Mouse (Mus musculus) heart, embryonic 11.5 days (tissue): ENCODE results near the gene Sema4g. TPM values are rescaled to one million over a fixed set of nuclear protein-coding genes. Genes with fewer than 3 reads are reported as not detected.
"Not testable (repeated sequence)": the region's sequence is repeated elsewhere in the genome, so short reads cannot be mapped to it uniquely, and the experiment has no call there.

Experiments used
- ATAC-seq: fragments of 200-750 bp; cut with Nextera tagmentation; replicated peaks from 2 replicates; pipeline ENCODE4 v1.8.0; 2017; ENCODE audit warnings: moderate library complexity; ENCODE audit not compliant: insufficient number of reproducible peaks, low FRiP score, low TSS enrichment
- H3K27ac ChIP-seq: fragments of 300-500 bp; sonication (generic); 2 replicates; pipeline ENCODE4 v1.5.1; 2014; ENCODE audit warnings: mild to moderate bottlenecking, low read depth, low read length
- H3K27me3 ChIP-seq: fragments of 300-500 bp; sonication (generic); 2 replicates; pipeline ENCODE4 v1.6.1; 2014; ENCODE audit warnings: mild to moderate bottlenecking, low read length, mixed read lengths; ENCODE audit not compliant: control insufficient read depth, insufficient read depth
- H3K36me3 ChIP-seq: fragments of 300-500 bp; sonication (generic); 2 replicates; pipeline ENCODE4 v1.6.1; 2014; ENCODE audit warnings: mild to moderate bottlenecking, low read length, moderate library complexity, mixed read lengths; ENCODE audit not compliant: control insufficient read depth, insufficient read depth
- H3K4me1 ChIP-seq: fragments of 300-500 bp; sonication (generic); 2 replicates; pipeline ENCODE4 v1.6.1; 2014; ENCODE audit warnings: low read length; ENCODE audit not compliant: control insufficient read depth, insufficient read depth
- H3K4me2 ChIP-seq: fragments of 300-500 bp; sonication (generic); 2 replicates; pipeline ENCODE4 v1.6.1; 2014; ENCODE audit warnings: mild to moderate bottlenecking, moderate library complexity
- H3K4me3 ChIP-seq: fragments of 300-500 bp; sonication (generic); 2 replicates; pipeline ENCODE4 v1.5.1; 2014; ENCODE audit warnings: low read depth, low read length
- H3K9ac ChIP-seq: fragments of 300-500 bp; sonication (generic); 2 replicates; pipeline ENCODE4 v1.6.1; 2014; ENCODE audit warnings: mild to moderate bottlenecking, low read depth, low read length, moderate library complexity
- H3K9me3 ChIP-seq: fragments of 300-500 bp; sonication (generic); replicated peaks from 2 replicates; pipeline ENCODE4 v1.6.1; 2016; ENCODE audit warnings: low read length; ENCODE audit not compliant: control insufficient read depth
- WGBS: fragments of 180-500 bp; shearing (Covaris S2); extraction: QIAGEN DNeasy Blood & Tissue Kit; methylation state at CpG from one replicate; pipeline ENCODE4 v1.1.7; 2014; ENCODE audit not compliant: insufficient replicate concordance; 5-methylcytosine and 5-hydroxymethylcytosine counted together
- polyA plus RNA-seq: library from polyadenylated mRNA; unstranded; fragments of >200 nt; fragmentation: Nextera tagmentation; extraction: Ambion mirVana; gene quantifications from 2 replicates; pipeline ENCODE4 v1.2.1, GENCODE M21; 2014

The Sema4g gene
- polyA plus RNA-seq, 1 experiment from 2014 or later, result 1.4 TPM

DNA sequence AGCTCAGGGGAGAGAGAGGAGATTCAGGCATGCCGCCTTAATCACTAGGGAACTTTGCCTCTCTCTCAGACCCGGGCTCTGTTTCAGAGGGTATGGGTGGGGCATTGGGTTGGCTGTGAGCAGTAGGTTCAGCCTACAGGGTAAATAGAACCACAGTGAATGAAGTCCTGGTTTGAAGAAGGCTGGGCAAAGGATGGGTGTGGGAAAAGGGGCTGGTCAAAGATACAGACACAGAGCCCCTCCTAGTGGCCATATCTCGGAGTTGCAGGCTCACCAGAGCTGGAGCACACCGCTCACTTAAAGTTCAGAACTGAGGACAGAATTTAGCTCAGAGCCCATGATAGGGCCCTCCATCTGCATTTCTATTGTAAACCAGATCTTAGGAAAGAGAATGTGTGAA is 42.9 kb downstream of the Sema4g start:
- H3K4me3 ChIP-seq, result no peak overlapping the region
- ATAC-seq, result no peak
- no peak overlapping the region for H3K9ac ChIP-seq
- H3K4me2 ChIP-seq, result no peak overlapping the region
- H3K27me3 ChIP-seq, result peaks cover 6% of the 10 kb centered on the region; the same call in 1 of the 2 replicates
- H3K36me3 ChIP-seq, result no peaks in the 10 kb centered on the region; the same call in 1 of the 2 replicates
- H3K4me1 ChIP-seq, result peaks cover 15% of the 10 kb centered on the region
- WGBS, result 17% methylated on average over 4 of the region's 4 CpGs
- no peak overlapping the region for H3K27ac ChIP-seq
- no peaks in the 10 kb centered on the region for H3K9me3 ChIP-seq

GRCm38 (mm10) chr19:45032570-45033332 is 43.9 kb downstream of the Sema4g start:
- ATAC-seq, result no peak
- Histone ChIP-seq H3K4me1 (peaks cover 15% of the 10 kb centered on the region), H3K36me3 (no peaks in the 10 kb centered on the region; the same call in 1 of the 2 replicates), H3K9me3 (no peaks in the 10 kb centered on the region), H3K4me2 (no peak overlapping the region), H3K4me3 (no peak overlapping the region), H3K27ac (no peak overlapping the region), H3K9ac (no peak overlapping the region), H3K27me3 (peaks cover 8% of the 10 kb centered on the region; the same call in 1 of the 2 replicates)
- WGBS, result 50% methylated on average over 17 of the region's 17 CpGs

GRCm38 (mm10) chr19:45036867-45037266 is 48.0 kb downstream of the Sema4g start:
- Histone ChIP-seq H3K9ac (no peak overlapping the region), H3K4me1 (peaks cover 6% of the 10 kb centered on the region), H3K27me3 (peaks cover 35% of the 10 kb centered on the region), H3K9me3 (no peaks in the 10 kb centered on the region), H3K4me3 (no peak overlapping the region), H3K27ac (no peak overlapping the region), H3K4me2 (no peak overlapping the region), H3K36me3 (no peaks in the 10 kb centered on the region)
- WGBS, result 31% methylated on average over 16 of the region's 16 CpGs
- 0 out of 2 replicates have a peak, but pooled peaks have one; percentile 8 for ATAC-seq

GRCm38 (mm10) chr19:45038198-45038597 is 49.3 kb downstream of the Sema4g start:
- 86% methylated on average over 7 of the region's 7 CpGs for WGBS
- peaks cover 39% of the 10 kb centered on the region for H3K27me3 ChIP-seq
- H3K4me1 ChIP-seq, result not testable (repeated sequence)

GRCm38 (mm10) chr19:45040214-45040613 is 51.3 kb downstream of the Sema4g start:
- WGBS, result 39% methylated on average over 13 of the region's 13 CpGs
- no peak overlapping the region for H3K27ac ChIP-seq
- H3K9me3 ChIP-seq, result no peaks in the 10 kb centered on the region
- no peaks in the 10 kb centered on the region for H3K4me1 ChIP-seq
- peaks cover 57% of the 10 kb centered on the region for H3K27me3 ChIP-seq
- no peak overlapping the region for H3K4me3 ChIP-seq
- ATAC-seq, result no peak
- no peak overlapping the region for H3K4me2 ChIP-seq
- H3K36me3 ChIP-seq, result no peaks in the 10 kb centered on the region
- H3K9ac ChIP-seq, result no peak overlapping the region

More at GRCm38 (mm10) chr19:45038198-45038597, 49.3 kb downstream of the Sema4g start:
- H3K9ac ChIP-seq, H3K4me2 ChIP-seq, H3K36me3 ChIP-seq, H3K4me3 ChIP-seq, ATAC-seq, H3K27ac ChIP-seq, H3K9me3 ChIP-seq: not testable (repeated sequence)

DNA sequence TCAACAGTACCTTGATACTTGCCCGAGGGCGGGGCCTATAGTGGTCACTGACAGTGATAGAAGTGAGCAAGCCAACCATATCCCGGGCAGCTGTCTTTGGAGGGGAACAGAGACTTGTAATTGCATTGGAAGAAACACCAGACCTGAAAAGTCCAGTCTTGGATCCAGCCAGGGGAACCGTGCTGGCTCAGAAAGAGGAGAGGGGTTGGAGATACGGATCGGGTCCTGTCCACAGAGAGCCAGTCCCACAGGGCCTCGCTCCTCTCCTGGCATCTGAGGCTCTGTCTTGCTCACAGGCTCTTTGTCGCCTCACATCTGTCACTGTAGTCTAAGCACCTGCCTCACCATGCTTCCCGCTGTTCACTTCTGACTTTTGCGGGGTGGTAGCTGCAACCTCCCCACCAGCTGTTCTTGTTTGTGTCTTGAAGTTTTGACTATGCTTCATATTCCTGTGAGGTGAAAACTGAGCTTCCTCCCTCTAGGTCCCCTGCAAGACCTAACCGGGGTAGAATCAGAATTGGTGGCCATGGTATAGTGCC is 55.6 kb downstream of the Sema4g start:
- H3K27ac ChIP-seq, result no peak overlapping the region
- no peak overlapping the region for H3K4me3 ChIP-seq
- ATAC-seq, result no peak
- WGBS, result 55% methylated on average over 11 of the region's 11 CpGs
- H3K4me2 ChIP-seq, result no peak overlapping the region
- H3K4me1 ChIP-seq, result peaks cover 14% of the 10 kb centered on the region
- peaks cover 57% of the 10 kb centered on the region for H3K27me3 ChIP-seq
- no peaks in the 10 kb centered on the region for H3K9me3 ChIP-seq
- no peaks in the 10 kb centered on the region for H3K36me3 ChIP-seq
- no peak overlapping the region for H3K9ac ChIP-seq

- no peaks in the 10 kb centered on the region for H3K36me3 ChIP-seq
- no peak overlapping the region for H3K27ac ChIP-seq
- peaks cover 49% of the 10 kb centered on the region for H3K27me3 ChIP-seq
- no peak overlapping the region for H3K4me3 ChIP-seq
- ATAC-seq, result no peak
- no peak overlapping the region for H3K9ac ChIP-seq
- H3K9me3 ChIP-seq, result no peaks in the 10 kb centered on the region
- H3K4me1 ChIP-seq, result peaks cover 14% of the 10 kb centered on the region
- WGBS, result 37% methylated on average over 15 of the region's 15 CpGs
- H3K4me2 ChIP-seq, result no peak overlapping the region
Measured at GRCm38 (mm10) chr19:45045236-45045635, 56.3 kb downstream of the Sema4g start.

DNA sequence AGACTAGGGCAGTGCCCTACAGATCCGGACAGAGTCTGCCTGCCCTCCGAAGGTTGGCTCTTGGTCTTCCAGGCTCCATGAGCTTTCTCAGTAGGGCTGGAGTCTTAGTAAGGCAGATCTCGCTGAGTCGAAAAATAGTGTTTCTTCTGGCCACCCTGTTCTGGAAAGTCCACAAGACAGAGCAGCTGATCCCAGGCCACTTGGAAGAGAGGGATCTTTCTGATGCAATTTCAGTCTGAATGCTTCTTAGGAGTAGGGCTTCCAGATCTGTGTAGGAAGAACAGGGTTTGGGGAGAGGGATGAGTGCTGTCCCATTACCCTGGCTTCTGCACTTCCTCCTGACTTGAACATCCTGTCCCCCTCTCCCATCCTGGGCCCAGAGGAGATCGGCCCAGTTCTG is 56.8 kb downstream of the Sema4g start, which contains the start of gene Pdzd7:
TSS of gene Pdzd7 (minus strand) at position 67 of the 400 bp plus-strand sequence.
- no peak for ATAC-seq
- H3K4me3 ChIP-seq, result peak within 1 kb of the TSS; percentile 57
- H3K4me1 ChIP-seq, result peaks cover 14% of the 10 kb centered on the region
- peak within 1 kb of the TSS; percentile 74; the same call in 1 of the 2 replicates for H3K9ac ChIP-seq
- WGBS, result 67% methylated on average over 5 of the region's 5 CpGs
- H3K4me2 ChIP-seq, result peak within 1 kb of the TSS; percentile 84
- H3K27ac ChIP-seq, result no peak within 1 kb of the TSS
- no peaks in the 10 kb centered on the region for H3K36me3 ChIP-seq
- H3K9me3 ChIP-seq, result no peaks in the 10 kb centered on the region
- H3K27me3 ChIP-seq, result peaks cover 45% of the 10 kb centered on the region
